Mouse (Mus musculus) intestine, postnatal 0 days (tissue): ENCODE data around the gene Cntrob. TPM values are rescaled to one million over a fixed set of nuclear protein-coding genes. Genes with fewer than 3 reads are reported as not detected.

Experiments
- ATAC-seq: fragments of 200-750 bp; cut with Nextera tagmentation; 2 replicates; pipeline ENCODE4 v1.8.0; 2017; ENCODE audit warnings: mild to moderate bottlenecking, moderate TSS enrichment, moderate library complexity
- H3K27ac ChIP-seq: fragments of 300-500 bp; sonication (generic); 2 replicates; pipeline ENCODE4 v1.5.1; 2014; ENCODE audit warnings: mild to moderate bottlenecking, low read depth, low read length, moderate library complexity
- H3K27me3 ChIP-seq: fragments of 300-500 bp; sonication (generic); replicated peaks from 2 replicates; pipeline ENCODE4 v1.6.1; 2014; ENCODE audit warnings: low read length, mixed read lengths; ENCODE audit not compliant: control insufficient read depth, insufficient read depth
- H3K36me3 ChIP-seq: fragments of 300-500 bp; sonication (generic); 2 replicates; pipeline ENCODE4 v1.6.1; 2014; ENCODE audit warnings: mild to moderate bottlenecking, moderate library complexity; ENCODE audit not compliant: control insufficient read depth, insufficient read depth
- H3K4me1 ChIP-seq: fragments of 300-500 bp; sonication (generic); replicated peaks from 2 replicates; pipeline ENCODE4 v1.6.1; 2014; ENCODE audit warnings: antibody characterized with exemption, low read length, mixed read lengths; ENCODE audit not compliant: control insufficient read depth, insufficient read depth
- H3K4me2 ChIP-seq: fragments of 300-500 bp; sonication (generic); replicated peaks from 2 replicates; pipeline ENCODE4 v1.6.1; 2014; ENCODE audit warnings: low read depth, mild to moderate bottlenecking, moderate library complexity
- H3K4me3 ChIP-seq: fragments of 300-500 bp; sonication (generic); 2 replicates; pipeline ENCODE4 v1.5.1; 2014; ENCODE audit warnings: low read depth, low read length
- H3K9ac ChIP-seq: fragments of 300-500 bp; sonication (generic); 2 replicates; pipeline ENCODE4 v1.6.1; 2014; ENCODE audit warnings: mild to moderate bottlenecking, low read depth, low read length
- H3K9me3 ChIP-seq: fragments of 300-500 bp; sonication (generic); 2 replicates; pipeline ENCODE4 v1.6.1; 2016; ENCODE audit warnings: mixed run types; ENCODE audit not compliant: control insufficient read depth
- CTCF ChIP-seq: sonication (generic); IDR thresholded peaks from 2 replicates; pipeline ENCODE4 v1.5.1; 2016; ENCODE audit warnings: low read depth, mild to moderate bottlenecking, control low read depth, antibody characterized with exemption, moderate library complexity
- WGBS: fragments of 180-500 bp; shearing (Covaris S2); extraction: QIAGEN DNeasy Blood & Tissue Kit; methylation state at CpG from one replicate; pipeline ENCODE4 v1.1.7; 2014; 5-methylcytosine and 5-hydroxymethylcytosine counted together
- polyA plus RNA-seq: library from polyadenylated mRNA; unstranded; fragments of >200 nt; fragmentation: Nextera tagmentation; extraction: Ambion mirVana; gene quantifications from 2 replicates; pipeline ENCODE4 v1.2.1, GENCODE M21; 2015

The Cntrob gene
- polyA plus RNA-seq: 7.4 and 7.9 TPM in 2 replicates

DNA sequence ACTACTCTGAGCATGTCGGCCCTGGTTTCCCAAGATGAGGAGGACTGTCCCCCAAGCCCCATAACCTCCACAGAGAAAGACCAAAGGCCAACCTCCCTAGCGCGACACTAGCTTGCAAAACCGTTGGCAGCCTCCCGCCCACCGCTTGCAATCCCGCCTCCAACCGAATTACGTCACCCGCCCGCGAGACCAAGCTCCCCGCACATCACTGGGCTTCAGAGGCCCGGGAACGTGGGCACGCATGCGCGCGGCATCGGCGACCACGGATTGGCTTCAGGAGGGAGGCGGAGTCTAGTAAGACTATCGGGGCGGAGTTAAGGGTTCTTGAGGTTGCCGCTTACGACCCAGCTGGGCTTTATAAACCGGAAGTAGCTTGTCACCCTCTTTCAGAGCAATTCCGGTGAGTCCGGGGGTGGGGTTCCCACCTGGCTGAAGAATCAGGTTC, at the start of gene Cntrob, which contains the start of gene Trappc1:
TSS of gene Cntrob (minus strand) at position 109 of the 445 bp plus-strand sequence.
TSS of gene Trappc1 (plus strand) at position 314 of the 445 bp plus-strand sequence.
- no peaks in the 10 kb centered on the region for H3K9me3 ChIP-seq
- under 1% methylated on average over 30 of the region's 30 CpGs for WGBS
- H3K9ac ChIP-seq: peak within 1 kb of the TSS; percentile 68
- peak within 1 kb of the TSS; percentile 66 for H3K4me3 ChIP-seq
- peaks cover 5% of the 10 kb centered on the region; the same call in 1 of the 2 replicates for H3K27me3 ChIP-seq
- peak within 1 kb of the TSS; percentile 76 for H3K4me2 ChIP-seq
- ATAC-seq: peak; percentile 94
- H3K36me3 ChIP-seq: peaks cover 18% of the 10 kb centered on the region
- 0 out of 2 replicates have a peak, but pooled peaks cover 2% of the 10 kb centered on the region for H3K4me1 ChIP-seq
- TF ChIP-seq CTCF: 0 out of 2 replicates have a peak, but pooled peaks have one; percentile 2
- peak within 1 kb of the TSS; percentile 84 for H3K27ac ChIP-seq

DNA sequence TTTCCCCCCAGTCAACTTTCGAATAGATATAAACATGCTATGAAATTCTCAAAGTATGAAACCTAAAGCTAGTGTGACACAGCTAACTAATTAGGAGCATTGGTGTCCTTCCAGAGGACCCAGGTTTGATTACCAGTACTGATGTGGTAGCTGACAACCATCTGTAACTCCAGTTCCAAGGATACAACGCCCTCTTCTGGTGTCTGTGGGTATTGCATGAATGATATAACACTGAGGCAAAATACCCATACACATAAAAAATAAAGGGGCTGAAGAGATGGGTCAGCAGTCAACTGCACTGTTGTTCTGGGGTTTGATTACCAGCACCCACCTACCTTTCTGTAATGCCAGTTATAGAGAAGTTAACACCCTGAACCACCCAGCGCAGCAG, 49.2 kb upstream of the Cntrob start:
- H3K36me3 ChIP-seq: peaks cover 8% of the 10 kb centered on the region; the same call in 1 of the 2 replicates
- peak; percentile 72 for TF ChIP-seq CTCF
- no peak for ATAC-seq
- no peak overlapping the region for H3K9ac ChIP-seq
- WGBS: 58% methylated on average over 3 of the region's 3 CpGs
- H3K4me3 ChIP-seq: no peak overlapping the region
- no peaks in the 10 kb centered on the region for H3K27me3 ChIP-seq
- H3K4me2 ChIP-seq: no peak overlapping the region
- no peaks in the 10 kb centered on the region for H3K9me3 ChIP-seq
- H3K4me1 ChIP-seq: peaks cover 10% of the 10 kb centered on the region; the same call in 1 of the 2 replicates
- H3K27ac ChIP-seq: no peak overlapping the region

DNA sequence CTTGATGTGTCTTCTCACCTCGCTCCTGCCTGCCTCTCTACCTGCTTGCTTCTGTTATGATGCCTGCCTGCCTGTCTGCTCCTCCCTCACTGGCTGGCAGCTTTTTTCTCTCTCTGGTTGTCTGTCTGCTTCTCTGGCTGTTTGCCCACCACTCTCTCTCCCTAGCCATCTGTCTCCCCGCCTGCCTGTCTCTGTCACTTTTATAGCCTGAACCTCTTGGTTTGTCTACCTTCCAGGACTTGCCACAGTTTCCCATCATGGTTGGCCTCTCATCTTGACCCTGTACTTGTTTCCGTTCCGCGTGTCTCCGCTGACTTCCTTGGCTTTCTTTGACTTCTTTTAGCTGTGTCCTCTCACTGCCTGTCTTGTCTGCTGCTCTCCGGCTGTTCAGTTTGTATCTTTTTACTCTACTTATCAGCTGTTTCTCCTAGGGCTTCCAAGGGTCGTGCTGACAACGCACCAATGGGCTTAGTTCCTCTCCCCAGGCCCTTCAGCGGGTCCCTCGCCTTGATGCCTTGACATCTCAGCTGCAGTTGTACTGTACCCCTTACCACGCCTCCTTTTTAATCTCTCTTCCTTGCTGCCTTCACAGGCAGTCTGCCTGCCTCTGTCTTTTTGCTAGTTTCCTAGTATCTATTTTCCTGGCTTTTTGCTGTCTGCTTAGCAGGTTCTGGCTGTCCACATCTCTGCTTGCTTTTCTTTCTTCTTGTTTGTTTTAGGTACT, 48.6 kb upstream of the Cntrob start:
- no peak for TF ChIP-seq CTCF
- Histone ChIP-seq H3K4me1 (peaks cover 8% of the 10 kb centered on the region; the same call in 1 of the 2 replicates), H3K4me3 (no peak overlapping the region), H3K9me3 (no peaks in the 10 kb centered on the region), H3K27ac (0 out of 2 replicates have a peak overlapping the region, but pooled peaks have one; percentile 31), H3K36me3 (peaks cover 8% of the 10 kb centered on the region; the same call in 1 of the 2 replicates), H3K27me3 (no peaks in the 10 kb centered on the region), H3K9ac (no peak overlapping the region), H3K4me2 (peak overlapping the region; percentile 21; the same call in 1 of the 2 replicates)
- WGBS: 34% methylated on average over 12 of the region's 12 CpGs
- no peak for ATAC-seq

DNA sequence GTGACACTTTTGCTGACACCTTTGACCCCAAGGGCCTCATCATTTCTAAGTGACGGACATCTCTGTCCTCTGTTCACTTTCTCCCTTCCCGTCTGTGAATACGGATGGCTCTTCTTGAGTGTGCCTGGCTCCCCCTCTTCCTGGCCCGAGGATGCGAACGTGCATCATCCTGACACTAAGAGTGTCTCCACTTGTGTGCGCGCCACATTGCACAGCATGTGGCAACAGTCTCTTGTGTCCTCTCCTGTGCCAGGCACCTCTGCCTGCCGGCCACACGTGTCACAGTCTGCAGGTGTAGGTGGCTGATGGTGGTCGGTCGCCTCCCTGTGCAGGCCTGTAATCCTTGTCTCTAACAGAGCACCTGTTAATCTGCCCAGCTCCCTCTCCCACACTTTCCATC, 48.0 kb upstream of the Cntrob start:
- H3K4me1 ChIP-seq: peaks cover 8% of the 10 kb centered on the region; the same call in 1 of the 2 replicates
- 59% methylated on average over 12 of the region's 12 CpGs for WGBS
- no peak overlapping the region for H3K4me3 ChIP-seq
- H3K27ac ChIP-seq: no peak overlapping the region
- peaks cover 8% of the 10 kb centered on the region; the same call in 1 of the 2 replicates for H3K36me3 ChIP-seq
- no peak overlapping the region for H3K4me2 ChIP-seq
- no peak for TF ChIP-seq CTCF
- ATAC-seq: no peak
- no peaks in the 10 kb centered on the region for H3K27me3 ChIP-seq
- no peaks in the 10 kb centered on the region for H3K9me3 ChIP-seq
- no peak overlapping the region for H3K9ac ChIP-seq

DNA sequence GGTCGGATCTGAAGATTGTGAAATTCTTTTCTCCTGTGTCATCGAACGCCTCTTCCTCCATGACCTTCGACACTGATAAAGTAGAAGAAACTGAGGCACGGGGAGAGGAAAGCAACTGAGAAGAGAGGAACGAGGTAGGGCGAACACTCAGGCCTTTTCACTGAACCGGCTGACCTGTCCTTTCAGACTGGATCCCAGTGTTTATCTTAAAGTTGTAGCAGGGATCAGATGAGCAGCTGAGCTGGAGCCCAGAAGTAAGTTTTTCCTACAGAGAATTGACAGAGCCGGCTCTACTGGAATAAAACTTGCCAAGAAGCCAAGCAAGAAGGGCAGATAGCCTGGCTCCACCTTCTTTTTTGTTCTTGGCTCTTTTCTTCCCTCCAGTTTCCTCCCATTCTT, 47.2 kb upstream of the Cntrob start:
- peak overlapping the region; percentile 28; the same call in 1 of the 2 replicates for H3K27ac ChIP-seq
- no peaks in the 10 kb centered on the region for H3K27me3 ChIP-seq
- peak overlapping the region; percentile 35; the same call in 1 of the 2 replicates for H3K4me2 ChIP-seq
- no peak for ATAC-seq
- H3K9me3 ChIP-seq: no peaks in the 10 kb centered on the region
- no peak for TF ChIP-seq CTCF
- peaks cover 8% of the 10 kb centered on the region; the same call in 1 of the 2 replicates for H3K36me3 ChIP-seq
- H3K4me3 ChIP-seq: no peak overlapping the region
- H3K4me1 ChIP-seq: peaks cover 11% of the 10 kb centered on the region
- WGBS: 27% methylated on average over 9 of the region's 9 CpGs
- no peak overlapping the region for H3K9ac ChIP-seq

DNA sequence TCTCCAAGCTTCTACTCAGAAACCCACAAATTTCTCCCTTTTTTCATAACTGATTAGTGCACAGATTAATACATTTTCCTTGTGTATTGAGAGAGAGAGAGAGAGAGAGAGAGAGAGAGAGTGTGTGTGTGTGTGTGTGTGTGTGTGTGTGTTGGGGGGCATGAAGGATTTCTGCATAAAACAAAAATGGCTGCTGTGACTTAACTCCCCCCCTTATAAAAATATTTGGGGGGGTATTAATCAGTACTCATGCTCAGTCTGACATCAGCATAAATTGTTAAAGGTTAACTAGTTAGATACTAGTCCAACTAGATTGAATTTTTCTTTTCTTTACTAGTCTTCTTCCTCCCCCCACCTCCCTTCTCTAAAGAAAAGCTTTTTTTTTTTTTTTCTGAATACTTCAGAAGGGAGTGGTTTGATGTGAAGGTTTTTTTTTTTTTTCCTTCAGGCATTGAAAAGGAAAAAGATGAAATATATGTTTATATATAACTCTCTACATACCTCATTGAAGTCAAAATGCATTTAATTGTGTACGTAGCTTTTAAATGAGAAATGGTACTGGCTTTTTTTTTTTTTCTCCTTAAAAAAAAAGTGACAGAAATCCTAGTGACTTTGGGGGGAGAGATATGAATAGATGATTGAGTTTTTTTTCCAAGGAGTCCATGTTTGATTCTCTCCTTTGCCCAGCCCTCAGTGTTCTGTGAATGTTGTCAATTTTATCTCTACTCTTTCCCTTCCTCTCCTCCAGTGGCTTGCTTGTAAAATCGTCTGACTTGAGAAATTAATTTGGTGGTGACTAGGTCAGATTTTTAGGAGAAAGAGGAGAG, 46.6 kb upstream of the Cntrob start:
- no peak for ATAC-seq
- WGBS: 28% methylated on average over 2 of the region's 2 CpGs
- Histone ChIP-seq H3K4me1 (peaks cover 17% of the 10 kb centered on the region), H3K27me3 (no peaks in the 10 kb centered on the region), H3K4me3 (peak overlapping the region; percentile 96; the same call in 1 of the 2 replicates), H3K9ac (no peak overlapping the region), H3K9me3 (no peaks in the 10 kb centered on the region), H3K27ac (peak overlapping the region; percentile 99), H3K4me2 (peak overlapping the region; percentile 95), H3K36me3 (peaks cover 8% of the 10 kb centered on the region; the same call in 1 of the 2 replicates)
- no peak for TF ChIP-seq CTCF
